Mouse (Mus musculus) forebrain, embryonic 16.5 days (tissue): ENCODE data around the gene Washc1. TPM values are rescaled to one million over a fixed set of nuclear protein-coding genes. Genes with fewer than 3 reads are reported as not detected.
"Not testable (repeated sequence)": the region's sequence is repeated elsewhere in the genome, so short reads cannot be mapped to it uniquely, and the experiment has no call there.

Experiments
- ATAC-seq: fragments of 200-750 bp; cut with Nextera tagmentation; 2 replicates; pipeline ENCODE4 v1.8.0; 2017; ENCODE audit warnings: mild to moderate bottlenecking, moderate library complexity
- H3K27ac ChIP-seq: fragments of 300-500 bp; sonication (generic); 2 replicates; pipeline ENCODE4 v1.5.1; 2014; ENCODE audit warnings: low read length, control low read depth
- H3K27me3 ChIP-seq: fragments of 300-500 bp; sonication (generic); replicated peaks from 2 replicates; pipeline ENCODE4 v1.6.1; 2014; ENCODE audit warnings: low read length; ENCODE audit not compliant: control insufficient read depth, insufficient read depth
- H3K36me3 ChIP-seq: fragments of 300-500 bp; sonication (generic); 2 replicates; pipeline ENCODE4 v1.6.1; 2014; ENCODE audit not compliant: control insufficient read depth, insufficient read depth
- H3K4me1 ChIP-seq: fragments of 300-500 bp; sonication (generic); replicated peaks from 2 replicates; pipeline ENCODE4 v1.6.1; 2014; ENCODE audit warnings: low read length; ENCODE audit not compliant: control insufficient read depth, insufficient read depth
- H3K4me2 ChIP-seq: fragments of 300-500 bp; sonication (generic); 2 replicates; pipeline ENCODE4 v1.6.1; 2014; ENCODE audit warnings: mild to moderate bottlenecking, low read length, control low read depth
- H3K4me3 ChIP-seq: fragments of 300-500 bp; sonication (generic); replicated peaks from 2 replicates; pipeline ENCODE4 v1.5.1; 2014; ENCODE audit warnings: mild to moderate bottlenecking, low read length, control low read depth
- H3K9ac ChIP-seq: fragments of 300-500 bp; sonication (generic); replicated peaks from 2 replicates; pipeline ENCODE4 v1.6.1; 2014; ENCODE audit warnings: low read depth, low read length, control low read depth
- H3K9me3 ChIP-seq: fragments of 300-500 bp; sonication (generic); 2 replicates; pipeline ENCODE4 v1.6.1; 2016; ENCODE audit warnings: low read length; ENCODE audit not compliant: control insufficient read depth
- WGBS: fragments of 180-500 bp; shearing (Covaris S2); extraction: QIAGEN DNeasy Blood & Tissue Kit; methylation state at CpG from one replicate; pipeline ENCODE4 v1.1.7; 2014; 5-methylcytosine and 5-hydroxymethylcytosine counted together
- polyA plus RNA-seq: library from polyadenylated mRNA; unstranded; fragments of >200 nt; fragmentation: Nextera tagmentation; extraction: Ambion mirVana; gene quantifications from 2 replicates; pipeline ENCODE4 v1.2.1, GENCODE M21; 2015

Washc1 gene
- polyA plus RNA-seq, 1 experiment from 2014 or later: 52.5 TPM

GRCm38 (mm10) chr17:66130371-66130770 is 19.0 kb downstream of the Washc1 start:
- H3K9me3 ChIP-seq: 0 out of 2 replicates have a peak, but pooled peaks cover 2% of the 10 kb centered on the region
- H3K4me1 ChIP-seq: peaks cover 1% of the 10 kb centered on the region; the same call in 1 of the 2 replicates
- WGBS: 86% methylated on average over 9 of the region's 9 CpGs
- H3K27ac ChIP-seq: no peak overlapping the region
- ATAC-seq: no peak
- no peaks in the 10 kb centered on the region for H3K27me3 ChIP-seq
- H3K4me3 ChIP-seq: no peak overlapping the region
- H3K36me3 ChIP-seq: peaks cover 11% of the 10 kb centered on the region
- no peak overlapping the region for H3K4me2 ChIP-seq
- H3K9ac ChIP-seq: no peak overlapping the region

DNA sequence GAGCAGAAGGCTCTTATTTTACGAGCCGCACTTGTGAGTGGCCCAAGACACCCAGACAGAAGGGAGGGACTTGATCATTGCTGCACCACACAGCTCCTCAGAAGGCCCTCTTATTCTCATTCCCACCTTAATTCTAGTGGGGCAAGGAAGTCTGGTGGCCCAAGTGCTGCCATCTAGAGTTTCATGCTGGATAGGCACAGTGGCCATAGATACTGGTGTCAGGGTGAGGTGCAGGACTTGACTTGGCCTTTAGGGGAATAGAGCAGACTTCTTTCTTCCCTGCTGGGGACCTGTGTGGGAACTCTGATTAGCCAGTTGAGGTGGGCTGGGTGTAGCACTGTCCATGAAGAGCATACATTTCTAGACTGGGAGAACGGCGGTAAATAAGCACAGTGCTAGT is 19.9 kb downstream of the Washc1 start:
- Histone ChIP-seq H3K4me2 (no peak overlapping the region), H3K27ac (no peak overlapping the region), H3K27me3 (no peaks in the 10 kb centered on the region), H3K4me1 (no peaks in the 10 kb centered on the region), H3K9me3 (0 out of 2 replicates have a peak, but pooled peaks cover 2% of the 10 kb centered on the region), H3K4me3 (no peak overlapping the region), H3K36me3 (peaks cover 11% of the 10 kb centered on the region), H3K9ac (no peak overlapping the region)
- ATAC-seq: no peak
- WGBS: 97% methylated on average over 4 of the region's 4 CpGs

DNA sequence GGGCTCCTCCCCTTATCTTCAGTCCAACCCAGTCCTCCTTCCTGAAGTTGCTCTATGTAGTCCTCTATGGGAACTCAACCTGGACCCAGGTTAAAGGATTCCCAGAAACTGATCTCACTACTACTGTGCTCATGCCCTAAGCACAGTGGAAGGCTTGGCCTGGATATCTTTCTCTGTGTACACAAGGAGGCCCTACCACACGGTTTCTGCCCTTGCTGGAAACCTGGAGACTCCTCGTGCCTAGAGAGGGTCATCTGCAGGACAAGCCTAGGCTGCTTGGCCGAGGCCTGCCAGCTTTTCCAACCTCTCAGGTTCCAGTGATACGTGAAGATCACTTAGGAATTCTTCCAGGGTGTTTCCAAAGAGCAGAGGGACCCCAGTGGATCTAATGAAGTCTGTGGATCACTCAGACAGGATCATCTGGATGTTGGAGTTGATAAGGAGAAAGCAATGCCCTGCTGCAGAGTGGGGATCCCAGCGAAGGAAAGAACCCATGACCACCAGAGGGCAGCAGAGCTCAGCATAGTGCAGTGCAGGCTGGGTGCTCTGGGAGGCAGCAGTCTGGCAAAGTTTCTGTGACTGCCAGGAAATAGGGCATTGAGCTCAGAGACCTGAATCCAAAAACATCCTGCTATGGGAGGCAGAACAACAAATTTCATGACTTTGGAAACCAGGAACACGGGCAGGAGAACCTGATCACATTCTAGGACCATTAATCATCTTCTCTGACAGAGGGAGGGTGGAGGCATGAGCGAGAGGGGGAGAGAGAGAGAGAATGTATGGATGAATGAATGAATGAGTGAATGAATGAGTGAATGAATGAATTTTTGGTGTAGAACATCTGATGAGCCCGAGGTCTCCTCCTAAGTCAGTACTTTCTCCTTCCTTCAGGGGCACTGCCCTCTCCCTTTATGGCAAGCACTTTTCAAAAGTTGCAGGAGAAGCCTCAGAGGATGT is 41.6 kb downstream of the Washc1 start:
- H3K27me3 ChIP-seq, H3K27ac ChIP-seq, H3K9ac ChIP-seq, H3K36me3 ChIP-seq, H3K9me3 ChIP-seq, H3K4me1 ChIP-seq, H3K4me3 ChIP-seq, H3K4me2 ChIP-seq: not testable (repeated sequence)
- peak; percentile 86 for ATAC-seq
- 79% methylated on average over 5 of the region's 8 CpGs for WGBS

DNA sequence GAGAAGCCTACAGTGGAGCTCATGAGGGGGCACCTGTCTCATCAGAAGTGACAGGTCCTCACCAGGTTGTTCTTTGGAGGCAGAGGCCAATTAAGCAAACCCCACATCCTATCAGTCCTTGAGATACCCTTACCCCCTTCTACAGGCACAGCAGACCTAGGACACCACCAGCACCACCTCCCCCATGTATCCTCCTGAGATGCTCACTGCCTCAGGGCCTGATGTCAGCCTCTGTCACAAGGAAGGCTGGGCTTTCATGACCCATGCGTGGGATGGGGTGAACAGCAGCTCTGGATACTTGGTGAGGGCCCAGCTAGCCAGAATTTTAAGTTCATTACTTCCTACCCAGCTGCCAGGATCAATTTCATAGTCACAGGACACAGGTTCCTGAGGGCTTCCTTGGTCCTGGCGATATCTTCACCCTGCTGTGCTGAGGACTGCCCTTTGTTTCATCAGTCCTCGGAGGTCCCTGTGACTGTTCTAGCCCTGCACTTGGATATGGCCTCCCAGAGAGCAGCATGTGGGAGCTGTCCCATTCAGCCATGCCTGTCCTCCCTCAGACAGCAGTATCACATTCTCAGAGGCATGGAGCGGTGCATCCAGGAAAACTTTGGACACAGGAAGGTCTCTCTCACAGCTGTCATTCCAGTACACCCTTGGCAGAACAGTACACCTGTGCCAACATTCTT is 42.5 kb downstream of the Washc1 start:
- not testable (repeated sequence) for H3K4me2 ChIP-seq, ATAC-seq, H3K4me3 ChIP-seq, H3K36me3 ChIP-seq, H3K27me3 ChIP-seq, H3K9me3 ChIP-seq, H3K4me1 ChIP-seq, H3K27ac ChIP-seq, H3K9ac ChIP-seq
- 93% methylated on average over 4 of the region's 4 CpGs for WGBS

- no peak overlapping the region for H3K4me3 ChIP-seq
- no peaks in the 10 kb centered on the region for H3K27me3 ChIP-seq
- no peak overlapping the region for H3K9ac ChIP-seq
- no peaks in the 10 kb centered on the region for H3K9me3 ChIP-seq
- WGBS: 65% methylated on average over 2 of the region's 2 CpGs
- H3K36me3 ChIP-seq: no peaks in the 10 kb centered on the region
- no peak overlapping the region for H3K4me2 ChIP-seq
- ATAC-seq: no peak
- no peak overlapping the region for H3K27ac ChIP-seq
- no peaks in the 10 kb centered on the region for H3K4me1 ChIP-seq
Measured at GRCm38 (mm10) chr17:66154876-66155275, 43.5 kb downstream of the Washc1 start.

DNA sequence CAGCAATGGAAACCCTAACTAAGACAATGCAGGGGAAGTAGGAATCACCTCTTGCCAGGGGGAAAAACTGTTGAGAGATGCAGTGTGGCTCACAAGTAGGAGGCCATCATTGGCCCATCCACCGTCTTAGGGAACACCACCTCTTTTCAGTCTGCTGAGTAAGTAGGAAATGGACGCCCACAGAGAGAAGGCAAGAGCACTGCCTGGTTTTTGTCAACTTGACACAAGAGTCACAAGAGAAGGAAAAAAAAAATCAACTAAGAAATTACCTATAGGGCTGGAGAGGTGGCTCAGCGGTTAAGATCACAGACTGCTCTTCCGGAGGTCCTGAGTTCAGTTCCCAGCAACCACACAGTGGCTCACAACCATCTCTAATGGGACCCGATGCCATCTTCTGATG is 46.9 kb downstream of the Washc1 start:
- 94% methylated on average over 5 of the region's 5 CpGs for WGBS
- Histone ChIP-seq H3K9ac (no peak overlapping the region), H3K27me3 (no peaks in the 10 kb centered on the region), H3K27ac (no peak overlapping the region), H3K4me1 (no peaks in the 10 kb centered on the region), H3K4me3 (no peak overlapping the region), H3K36me3 (no peaks in the 10 kb centered on the region), H3K4me2 (no peak overlapping the region), H3K9me3 (no peaks in the 10 kb centered on the region)
- no peak for ATAC-seq

- H3K4me1 ChIP-seq, H3K27ac ChIP-seq, H3K9me3 ChIP-seq, ATAC-seq, H3K27me3 ChIP-seq, H3K9ac ChIP-seq, H3K4me2 ChIP-seq, H3K36me3 ChIP-seq, H3K4me3 ChIP-seq: not testable (repeated sequence)
- WGBS: 97% methylated on average over 5 of the region's 5 CpGs
Measured at GRCm38 (mm10) chr17:66167141-66167540, 55.8 kb downstream of the Washc1 start.

Other genes with a start within 250 kb of the Washc1 start
- 48.8 and 55.6 TPM in 2 replicates for gene Ralbp1, start 225.7 kb upstream of the Washc1 start, polyA plus RNA-seq
- 71.1 and 82.7 TPM in 2 replicates for gene Twsg1, start 160.3 kb upstream of the Washc1 start, polyA plus RNA-seq
- 142 TPM in 2 replicates for gene Ankrd12, start 34.5 kb upstream of the Washc1 start, polyA plus RNA-seq
- 332 and 339 TPM in 2 replicates for gene Ndufv2, start 10.0 kb upstream of the Washc1 start, polyA plus RNA-seq
- 7.8 and 8.7 TPM in 2 replicates for gene Ddx11, start 12.0 kb downstream of the Washc1 start, polyA plus RNA-seq